Mouse (Mus musculus) CH12.LX (cell line): ENCODE results near the gene Tcl1b3. TPM values are rescaled to one million over a fixed set of nuclear protein-coding genes. Genes with fewer than 3 reads are reported as not detected.

Experiments
- DNase-seq: peaks from one replicate; pipeline ENCODE4 v3.0.0-alpha.2; 2013; ENCODE audit errors: extremely low read depth
- H3K27ac ChIP-seq: 2 replicates; pipeline ENCODE4 v1.5.1; 2012; ENCODE audit warnings: low read depth, mild to moderate bottlenecking, control low read depth, moderate library complexity; ENCODE audit not compliant: insufficient read depth
- H3K27me3 ChIP-seq: replicated peaks from 2 replicates; pipeline ENCODE3; 2012; ENCODE audit warnings: inconsistent platforms
- H3K36me3 ChIP-seq, 2 experiments: replicated peaks in 1 of 2; 2 replicates each; pipeline versions ENCODE3 to v1.6.1; 2012; ENCODE audit warnings: inconsistent platforms in 1 of 2, low read length in 1 of 2, mild to moderate bottlenecking in 1 of 2, mixed read lengths in 1 of 2, moderate library complexity in 1 of 2; ENCODE audit not compliant: control insufficient read depth in 1 of 2, insufficient read depth in 1 of 2
- H3K4me1 ChIP-seq, 2 experiments: 2 replicates each; pipeline ENCODE4 v1.6.1; 2012; ENCODE audit warnings: inconsistent platforms in 1 of 2, moderate library complexity in 1 of 2; ENCODE audit not compliant: insufficient read depth in 2 of 2, control insufficient read depth in 1 of 2
- H3K4me2 ChIP-seq: 2 replicates; pipeline ENCODE4 v1.6.1; 2012; ENCODE audit warnings: low read depth, mild to moderate bottlenecking, control low read depth; ENCODE audit not compliant: poor library complexity, insufficient read depth, severe bottlenecking
- H3K4me3 ChIP-seq, 3 experiments: fragments of 150-350 bp in 1 of 3; sonication (generic) in 1 of 3; replicated peaks in 1 of 3; 2 replicates each; pipeline versions ENCODE3 to v1.5.1; 2011 to 2012; ENCODE audit warnings: low read depth in 2 of 3, low read length in 2 of 3, mild to moderate bottlenecking in 2 of 3, moderate library complexity in 2 of 3, control low read depth in 1 of 3, improper control_type of control experiment in 1 of 3, inconsistent platforms in 1 of 3, mixed read lengths in 1 of 3; ENCODE audit not compliant: poor library complexity in 1 of 3
- H3K79me2 ChIP-seq: replicated peaks from 2 replicates; pipeline ENCODE4 v1.6.1; 2012; ENCODE audit warnings: mild to moderate bottlenecking, moderate library complexity; ENCODE audit not compliant: control insufficient read depth, poor library complexity, insufficient read depth, severe bottlenecking; ENCODE audit errors: extremely low read depth
- H3K9ac ChIP-seq: 2 replicates; pipeline ENCODE4 v1.6.1; 2012; ENCODE audit warnings: low read depth, mild to moderate bottlenecking, control low read depth, moderate library complexity; ENCODE audit not compliant: insufficient read depth
- H3K9me3 ChIP-seq: replicated peaks from 2 replicates; pipeline ENCODE3; 2012; ENCODE audit warnings: low read length, inconsistent platforms, mixed read lengths
- CHD2 ChIP-seq: IDR thresholded peaks from 2 replicates; pipeline ENCODE4 v1.6.1; 2011; ENCODE audit warnings: low read length, improper control_type of control experiment
- E2F4 ChIP-seq: IDR thresholded peaks from 2 replicates; pipeline ENCODE4 v1.6.1; 2011; ENCODE audit warnings: low read depth, low read length, improper control_type of control experiment; ENCODE audit not compliant: insufficient replicate concordance
- HCFC1 ChIP-seq: IDR thresholded peaks from 2 replicates; pipeline ENCODE4 v1.6.1; 2012; ENCODE audit warnings: low read depth, mild to moderate bottlenecking, inconsistent platforms, low read length, improper control_type of control experiment
- MXI1 ChIP-seq: IDR thresholded peaks from 2 replicates; pipeline ENCODE4 v1.6.1; 2011; ENCODE audit warnings: mild to moderate bottlenecking, low read depth, low read length, improper control_type of control experiment
- PAX5 ChIP-seq: IDR thresholded peaks from 2 replicates; pipeline ENCODE4 v1.6.1; 2012; ENCODE audit warnings: low read length, inconsistent platforms, mixed read lengths
- POLR2AphosphoS2 ChIP-seq: IDR thresholded peaks from 2 replicates; pipeline ENCODE4 v1.6.1; 2011; ENCODE audit warnings: low read depth, low read length, improper control_type of control experiment
- SMC3 ChIP-seq: IDR thresholded peaks from 2 replicates; pipeline ENCODE4 v1.6.1; 2011; ENCODE audit warnings: low read depth, low read length, improper control_type of control experiment
- ZKSCAN1 ChIP-seq: IDR thresholded peaks from 2 replicates; pipeline ENCODE4 v1.6.1; 2012; ENCODE audit warnings: low read depth, inconsistent platforms, low read length, improper control_type of control experiment, borderline replicate concordance
- ZMIZ1 ChIP-seq: IDR thresholded peaks from 2 replicates; pipeline ENCODE4 v1.6.1; 2012; ENCODE audit warnings: low read depth, mild to moderate bottlenecking, inconsistent platforms, low read length, improper control_type of control experiment
- dilution Hi-C: fragments of 300-500 bp; cut with MboI; formaldehyde crosslinking; loops from 2 replicates; pipeline ENCODE4 v1.14.3; 2020; ENCODE audit warnings: low sequenced_read_pairs; ENCODE audit not compliant: extremely low pct_unique_long_range_greater_than_20kb, extremely low pct_ligation_motif_present
- in situ Hi-C: fragments of 300-500 bp; cut with MboI; formaldehyde crosslinking; loops from 3 replicates; pipeline ENCODE4 v1.14.3; 2019; ENCODE audit warnings: low sequenced_read_pairs, low pct_ligation_motif_present, low pct_unique_long_range_greater_than_20kb, mixed read lengths
- polyA plus RNA-seq: library from polyadenylated mRNA; unstranded; fragments of >175 nt; gene quantifications from 2 replicates; pipeline ENCODE4 v1.2.1, GENCODE M21; 2012; ENCODE audit warnings: low read depth; ENCODE audit not compliant: insufficient read length
- total RNA-seq, 2 experiments: library from RNA; depleted of rRNA; stranded (reverse); fragments of 300-350 nt in 1 of 2; fragments of >200 nt in 1 of 2; gene quantifications; 2 replicates each; pipeline ENCODE4 v1.2.3; 2012 to 2014

Tcl1b3 gene
- total and polyA plus RNA-seq, 3 experiments = not detected

GRCm38 (mm10) chr12:105224621-105225320 lies 33.9 kb downstream of the Tcl1b3 start:
- H3K36me3 ChIP-seq = no peaks in the 10 kb centered on the region
- no peak overlapping the region for H3K9ac ChIP-seq
- no peak overlapping the region for H3K27ac ChIP-seq
- no peaks in the 10 kb centered on the region for H3K4me1 ChIP-seq
- no peak overlapping the region for H3K4me3 ChIP-seq
- TF ChIP-seq CHD2 = no peak
- no peak for TF ChIP-seq POLR2AphosphoS2
- no peak for TF ChIP-seq SMC3
- TF ChIP-seq ZKSCAN1 = no peak
- no peak for DNase-seq
- H3K9me3 ChIP-seq = no peaks in the 10 kb centered on the region
- dilution Hi-C loops = no loop called here
- H3K79me2 ChIP-seq = no peaks in the 10 kb centered on the region
- H3K4me2 ChIP-seq = no peak overlapping the region
- H3K27me3 ChIP-seq = peaks cover 60% of the 10 kb centered on the region
- in situ Hi-C loops = no loop called here

- H3K4me3 ChIP-seq = no peak overlapping the region
- no peaks in the 10 kb centered on the region for H3K4me1 ChIP-seq
- H3K4me2 ChIP-seq = no peak overlapping the region
- TF ChIP-seq ZKSCAN1 = no peak
- TF ChIP-seq SMC3 = no peak
- no peak for TF ChIP-seq PAX5
- no peak for TF ChIP-seq HCFC1
- TF ChIP-seq, all 38 proteins: peak for 0
- no peak for DNase-seq
- dilution Hi-C loops (no loop called here), in situ Hi-C loops (no loop called here)
- no peaks in the 10 kb centered on the region for H3K79me2 ChIP-seq
- peaks cover 28% of the 10 kb centered on the region for H3K27me3 ChIP-seq
- no peaks in the 10 kb centered on the region for H3K36me3 ChIP-seq
- H3K27ac ChIP-seq = no peak overlapping the region
- no peak overlapping the region for H3K9ac ChIP-seq
- no peaks in the 10 kb centered on the region for H3K9me3 ChIP-seq
Measured at GRCm38 (mm10) chr12:105234362-105234761, 43.5 kb downstream of the Tcl1b3 start.

- TF ChIP-seq POLR2AphosphoS2 (no peak), ZMIZ1 (no peak), E2F4 (no peak), CHD2 (no peak), MXI1 (no peak)
- TF ChIP-seq, all 38 proteins: peak for 0
- Histone ChIP-seq H3K36me3 (no peaks in the 10 kb centered on the region), H3K9me3 (peaks cover 1% of the 10 kb centered on the region), H3K79me2 (no peaks in the 10 kb centered on the region), H3K9ac (no peak overlapping the region), H3K4me1 (no peaks in the 10 kb centered on the region), H3K4me3 (no peak overlapping the region), H3K27ac (no peak overlapping the region), H3K4me2 (no peak overlapping the region), H3K27me3 (peaks cover 28% of the 10 kb centered on the region)
- DNase-seq = no peak
- in situ Hi-C loops = no loop called here
- dilution Hi-C loops = no loop called here
Measured at GRCm38 (mm10) chr12:105235091-105235490, 44.2 kb downstream of the Tcl1b3 start.
